ENCODE assay signal across 19 mouse cellular contexts in genomic region chr11:68761155-68761554, GRCm38 (mm10).
DNase-seq lines count a peak whose midpoint lies in the region; TF ChIP-seq lines count a peak whose summit lies in the region.
"Had no signal": no experiment of that assay in that cellular context is flagged by ENCODE, and none has a peak within 500 bp of the region (broad histone marks: within the 10 kb centered on the region; RNA-seq: fewer than 3 reads in every experiment).

No protein-coding gene starts in this region.

- TF ChIP-seq RAD21 in CH12.LX (IDR thresholded peaks at IDR 0.05; ENCODE audit: low read depth, low read length), result no peak

- H3K4me3 ChIP-seq in CH12.LX (replicated peaks in 1 of 3; ENCODE audit: low read depth in 2 of 3, low read length in 2 of 3, poor library complexity in 1 of 3) (no peak overlapping the region), ES-E14 (ENCODE audit: insufficient read depth in 1 of 2, low read depth in 1 of 2, low read length in 2 of 2, poor library complexity in 1 of 2, severe bottlenecking in 1 of 2) (no peak overlapping the region)
- H3K4me3 ChIP-seq: embryonic facial prominence, embryonic 13.5 days; embryonic facial prominence, embryonic 15.5 days; erythroblast, embryonic 14.5 days; forebrain, embryonic 10.5 days; forebrain, embryonic 12.5 days had no signal

- H3K79me2 ChIP-seq in CH12.LX (replicated peaks; ENCODE audit: control insufficient read depth, extremely low read depth, insufficient read depth, poor library complexity, severe bottlenecking), result no peaks in the 10 kb centered on the region

- TF ChIP-seq POLR2A in CH12.LX (IDR thresholded peaks at IDR 0.05; ENCODE audit: low read depth, low read length), result no peak

- H3K4me2 ChIP-seq in CH12.LX (ENCODE audit: insufficient read depth, low read depth, poor library complexity, severe bottlenecking), result no peak overlapping the region
- H3K4me2 ChIP-seq: embryonic facial prominence, embryonic 13.5 days; embryonic facial prominence, embryonic 15.5 days; forebrain, embryonic 12.5 days had no signal

- no peak overlapping the region for H3K9ac ChIP-seq in CH12.LX (ENCODE audit: insufficient read depth, low read depth)
- no peak overlapping the region for H3K9ac ChIP-seq in ES-E14 (ENCODE audit: insufficient read depth, low read depth, low read length, poor library complexity, severe bottlenecking)
- H3K9ac ChIP-seq: embryonic facial prominence, embryonic 13.5 days; embryonic facial prominence, embryonic 15.5 days had no signal

- no peaks in the 10 kb centered on the region for H3K36me3 ChIP-seq in CH12.LX (replicated peaks in 1 of 2; ENCODE audit: control insufficient read depth in 1 of 2, insufficient read depth in 1 of 2, low read length in 1 of 2)
- peaks cover 8% of the 10 kb centered on the region for H3K36me3 ChIP-seq in ES-E14 (ENCODE audit: control insufficient read depth, insufficient read depth, low read length, poor library complexity, severe bottlenecking)

- no peaks in the 10 kb centered on the region for H3K27me3 ChIP-seq in CH12.LX (replicated peaks)
- H3K27me3 ChIP-seq: embryonic facial prominence, embryonic 13.5 days; embryonic facial prominence, embryonic 15.5 days; forebrain, embryonic 12.5 days; Patski had no signal

- DNase-seq in CH12.LX (ENCODE audit: extremely low read depth) (no peak), ES-E14 (ENCODE audit: low read depth, low spot score) (no peak)
- DNase-seq in yolk sac, embryonic 10.5 days (ENCODE audit: low spot score), result peak; percentile 27
- DNase-seq in gastrocnemius, postnatal 10 days, result no peak
- no peak for DNase-seq in cerebellum, postnatal 4 days (ENCODE audit: low spot score in 2 of 2)
- DNase-seq: adrenal gland, adult 8-10 months; adrenal gland, postnatal 14 days; adrenal gland, postnatal 36 days; cerebellum, adult 11-12 months; cerebellum, adult 2 months; cerebellum, postnatal 10 days; cerebellum, postnatal 25 days; embryo, embryonic 11 days had no signal

- dilution Hi-C loops in CH12.LX (cut with MboI; ENCODE audit: extremely low pct_ligation_motif_present, extremely low pct_unique_long_range_greater_than_20kb, low sequenced_read_pairs), result no loop called here

- TF ChIP-seq CTCF in CH12.LX (conservative IDR thresholded peaks at IDR 0.05 in 1 of 2, IDR thresholded peaks at IDR 0.05 in 1 of 2; ENCODE audit: low read depth in 2 of 2, low read length in 2 of 2), result no peak

- H3K27ac ChIP-seq in CH12.LX (ENCODE audit: insufficient read depth, low read depth) (no peak overlapping the region), ES-E14 (ENCODE audit: insufficient read depth, low read depth, low read length, poor library complexity, severe bottlenecking) (no peak overlapping the region)
- H3K27ac ChIP-seq: embryonic facial prominence, embryonic 13.5 days; embryonic facial prominence, embryonic 15.5 days; forebrain, embryonic 10.5 days; forebrain, embryonic 12.5 days had no signal

- in situ Hi-C loops in CH12.LX (cut with MboI; ENCODE audit: low pct_ligation_motif_present, low pct_unique_long_range_greater_than_20kb, low sequenced_read_pairs) (no loop called here), ES-E14 (cut with MboI; ENCODE audit: low sequenced_read_pairs in 2 of 2, unreplicated experiment in 2 of 2) (no loop called here)

- no peaks in the 10 kb centered on the region for H3K4me1 ChIP-seq in CH12.LX (ENCODE audit: control insufficient read depth in 1 of 2, insufficient read depth in 2 of 2)
- H3K4me1 ChIP-seq in ES-E14 (ENCODE audit: control insufficient read depth in 2 of 2, insufficient read depth in 2 of 2, low read length in 2 of 2, poor library complexity in 1 of 2), result peaks cover 0 to 2% of the 10 kb centered on the region in 2 experiments; a peak in 1 of 4 replicates

- no peak for TF ChIP-seq EP300 in CH12.LX (IDR thresholded peaks at IDR 0.05; ENCODE audit: low read length)

- H3K9me3 ChIP-seq in CH12.LX (replicated peaks; ENCODE audit: low read length) (no peaks in the 10 kb centered on the region), ES-E14 (ENCODE audit: control insufficient read depth, insufficient read depth, low read depth, low read length) (no peaks in the 10 kb centered on the region)
- H3K9me3 ChIP-seq: embryonic facial prominence, embryonic 13.5 days; embryonic facial prominence, embryonic 15.5 days; forebrain, embryonic 10.5 days; forebrain, embryonic 12.5 days had no signal

TF ChIP-seq in CH12.LX, 34 proteins besides CTCF, POLR2A, EP300 and RAD21:
- TF ChIP-seq ZKSCAN1 (IDR thresholded peaks at IDR 0.05; ENCODE audit: borderline replicate concordance, low read depth, low read length) (no peak), MAFK (IDR thresholded peaks at IDR 0.05; ENCODE audit: insufficient replicate concordance, low read length) (peak; percentile 95)

TF ChIP-seq in ES-E14, 5 proteins besides CTCF, POLR2A, EP300 and RAD21:
- TF ChIP-seq MAFK (IDR thresholded peaks at IDR 0.05; ENCODE audit: insufficient read depth, low read depth, low read length) (peak; percentile 84), HCFC1 (IDR thresholded peaks at IDR 0.05; ENCODE audit: borderline replicate concordance, insufficient read depth, low read length) (no peak)
TF ChIP-seq in ES-E14: peak in this region for 1.
